ENCODE assay signal across 22 mouse cellular contexts in the genomic region with DNA sequence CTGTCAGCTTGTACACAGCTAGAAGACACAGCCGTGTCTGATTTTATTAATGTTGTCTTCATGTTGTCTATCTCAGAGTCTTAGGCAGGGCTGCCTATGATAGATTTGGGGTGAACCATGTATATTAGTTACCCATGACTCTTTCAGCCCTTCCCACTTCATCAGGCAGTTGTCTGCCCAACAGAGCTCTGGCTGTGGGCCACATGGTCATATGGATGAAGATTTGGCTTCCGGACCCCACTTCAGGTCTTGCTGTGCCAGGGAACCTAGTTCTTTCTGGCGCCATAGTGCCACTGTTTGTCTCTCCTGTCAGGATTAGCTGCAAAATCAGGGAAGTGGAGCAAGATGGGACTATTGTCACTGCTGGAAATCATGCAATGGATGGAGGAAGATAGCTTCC.
"Had no signal": no experiment of that assay in that cellular context is flagged by ENCODE, and none has a peak within 500 bp of the region (broad histone marks: within the 10 kb centered on the region; RNA-seq: fewer than 3 reads in every experiment).

No protein-coding gene starts in this region.

- H3K36me3 ChIP-seq: limb, embryonic 10.5 days; limb, embryonic 13.5 days; liver, embryonic 12.5 days; liver, embryonic 15.5 days; lung, embryonic 15.5 days; midbrain, embryonic 10.5 days; midbrain, embryonic 13.5 days; neural tube, embryonic 13.5 days; stomach, embryonic 15.5 days had no signal

- H3K9ac ChIP-seq: limb, embryonic 13.5 days; liver, embryonic 12.5 days; liver, embryonic 15.5 days; lung, embryonic 15.5 days; midbrain, embryonic 13.5 days; neural tube, embryonic 13.5 days; stomach, embryonic 15.5 days had no signal

- H3K27ac ChIP-seq: limb, embryonic 10.5 days; limb, embryonic 13.5 days; liver, embryonic 12.5 days; liver, embryonic 15.5 days; lung, embryonic 15.5 days; midbrain, embryonic 10.5 days; midbrain, embryonic 13.5 days; neural tube, embryonic 13.5 days; stomach, embryonic 15.5 days had no signal

- H3K27me3 ChIP-seq: limb, embryonic 13.5 days; liver, embryonic 12.5 days; liver, embryonic 15.5 days; lung, embryonic 15.5 days; megakaryocyte, embryonic 14.5 days; midbrain, embryonic 13.5 days; neural tube, embryonic 13.5 days; stomach, embryonic 15.5 days had no signal

- H3K4me1 ChIP-seq: limb, embryonic 10.5 days; limb, embryonic 13.5 days; liver, embryonic 12.5 days; liver, embryonic 15.5 days; lung, embryonic 15.5 days; megakaryocyte, embryonic 14.5 days; midbrain, embryonic 10.5 days; midbrain, embryonic 13.5 days; neural tube, embryonic 13.5 days; stomach, embryonic 15.5 days had no signal

- H3K4me3 ChIP-seq: limb, embryonic 10.5 days; limb, embryonic 13.5 days; liver, embryonic 12.5 days; liver, embryonic 15.5 days; lung, embryonic 15.5 days; megakaryocyte, embryonic 14.5 days; midbrain, embryonic 10.5 days; midbrain, embryonic 13.5 days; myocyte; neural tube, embryonic 13.5 days; stomach, embryonic 15.5 days had no signal

- DNase-seq: kidney, postnatal 10 days; kidney, postnatal 36 days; layer of hippocampus, postnatal 36 days; liver; lung, adult 18-20 months; lung, postnatal 10 days; lung, postnatal 36 days; retina, postnatal 1 day; right cerebral cortex, postnatal 25 days; spleen, adult 18-20 months; thymus, postnatal 25 days had no signal
